In genomic region chr3:157193141-157193540, GRCm38 (mm10) we compare ENCODE assay signal across 25 mouse cellular contexts.
"Had no signal": no experiment of that assay in that cellular context is flagged by ENCODE, and none has a peak within 500 bp of the region (broad histone marks: within the 10 kb centered on the region; RNA-seq: fewer than 3 reads in every experiment).

No protein-coding gene starts in this region.

- H3K27me3 ChIP-seq: heart, embryonic 13.5 days; heart, embryonic 15.5 days; hindbrain, embryonic 13.5 days; hindbrain, embryonic 15.5 days; kidney, embryonic 15.5 days; limb, embryonic 13.5 days; limb, embryonic 15.5 days had no signal

- H3K9ac ChIP-seq: heart, embryonic 13.5 days; heart, embryonic 15.5 days; hindbrain, embryonic 13.5 days; hindbrain, embryonic 15.5 days; kidney, embryonic 15.5 days; limb, embryonic 13.5 days; limb, embryonic 15.5 days had no signal

- H3K4me1 ChIP-seq: hindbrain, embryonic 13.5 days; hindbrain, embryonic 15.5 days; kidney, embryonic 15.5 days; limb, embryonic 13.5 days had no signal

- H3K36me3 ChIP-seq: heart, embryonic 13.5 days; heart, embryonic 15.5 days; hindbrain, embryonic 13.5 days; hindbrain, embryonic 15.5 days; kidney, embryonic 15.5 days; limb, embryonic 13.5 days; limb, embryonic 15.5 days had no signal

- ATAC-seq: hindbrain, postnatal 0 days; intestine, embryonic 16.5 days had no signal

- H3K4me3 ChIP-seq: heart, adult 2 months; heart, embryonic 13.5 days; heart, embryonic 15.5 days; hindbrain, embryonic 13.5 days; hindbrain, embryonic 15.5 days; kidney, embryonic 15.5 days; limb, embryonic 13.5 days; limb, embryonic 15.5 days had no signal

- DNase-seq: gastrocnemius, postnatal 14 days; gastrocnemius, postnatal 36 days; heart, adult 11 months; heart, adult 2 months; heart, postnatal 14 days; heart, postnatal 36 days; kidney, adult 11 months; kidney, adult 2 months; kidney, adult 9 months; kidney, postnatal 14 days; kidney, postnatal 36 days; layer of hippocampus, adult 9-11 months; layer of hippocampus, postnatal 36 days; left cerebral cortex, postnatal 4 days had no signal

- H3K9me3 ChIP-seq: heart, embryonic 13.5 days; heart, embryonic 15.5 days; hindbrain, embryonic 13.5 days; hindbrain, embryonic 15.5 days; kidney, embryonic 15.5 days; limb, embryonic 13.5 days; limb, embryonic 15.5 days had no signal

- H3K27ac ChIP-seq: heart, adult 2 months; heart, embryonic 13.5 days; heart, embryonic 15.5 days; hindbrain, embryonic 13.5 days; hindbrain, embryonic 15.5 days; hindbrain, postnatal 0 days; kidney, embryonic 15.5 days; kidney, postnatal 0 days; limb, embryonic 13.5 days; limb, embryonic 15.5 days had no signal

- H3K4me2 ChIP-seq: heart, embryonic 11.5 days; heart, embryonic 13.5 days; heart, embryonic 15.5 days; hindbrain, embryonic 13.5 days; hindbrain, embryonic 15.5 days; kidney, embryonic 15.5 days; limb, embryonic 13.5 days; limb, embryonic 15.5 days had no signal
